Mouse (Mus musculus) hindbrain, embryonic 16.5 days (tissue): ENCODE measurements at regions not wholly inside any gene's neighbourhood (a gene's known extent, or its start where the extent isn't known, plus 50 kb on each side); places are given as distances from the start of the nearest gene placed in this dataset.

Experiments
- ATAC-seq: fragments of 200-750 bp; cut with Nextera tagmentation; 2 replicates; pipeline ENCODE4 v1.8.0; 2017; ENCODE audit warnings: moderate TSS enrichment, moderate library complexity
- H3K27ac ChIP-seq: fragments of 300-500 bp; sonication (generic); 2 replicates; pipeline ENCODE4 v1.5.1; 2014; ENCODE audit warnings: low read depth, mild to moderate bottlenecking, control low read depth, low read length, moderate library complexity
- H3K27me3 ChIP-seq: fragments of 300-500 bp; sonication (generic); replicated peaks from 2 replicates; pipeline ENCODE4 v1.6.1; 2014; ENCODE audit warnings: low read length; ENCODE audit not compliant: control insufficient read depth, insufficient read depth
- H3K36me3 ChIP-seq: fragments of 300-500 bp; sonication (generic); 2 replicates; pipeline ENCODE4 v1.6.1; 2014; ENCODE audit warnings: mild to moderate bottlenecking, low read length, moderate library complexity, mixed read lengths; ENCODE audit not compliant: control insufficient read depth, insufficient read depth
- H3K4me1 ChIP-seq: fragments of 300-500 bp; sonication (generic); 2 replicates; pipeline ENCODE4 v1.6.1; 2014; ENCODE audit warnings: low read depth, low read length; ENCODE audit not compliant: control insufficient read depth, insufficient read depth
- H3K4me2 ChIP-seq: fragments of 300-500 bp; sonication (generic); 2 replicates; pipeline ENCODE4 v1.6.1; 2014; ENCODE audit warnings: mild to moderate bottlenecking, low read length, control low read depth, moderate library complexity
- H3K4me3 ChIP-seq: fragments of 300-500 bp; sonication (generic); 2 replicates; pipeline ENCODE4 v1.5.1; 2014; ENCODE audit warnings: mild to moderate bottlenecking, low read length, control low read depth, moderate library complexity
- H3K9ac ChIP-seq: fragments of 300-500 bp; sonication (generic); 2 replicates; pipeline ENCODE4 v1.6.1; 2014; ENCODE audit warnings: low read depth, mild to moderate bottlenecking, control low read depth, low read length, moderate library complexity
- H3K9me3 ChIP-seq: fragments of 300-500 bp; sonication (generic); 2 replicates; pipeline ENCODE4 v1.6.1; 2014; ENCODE audit warnings: mild to moderate bottlenecking, low read length, moderate library complexity; ENCODE audit not compliant: control insufficient read depth

GRCm38 (mm10) chr8:101196740-101197139, 1588.7 kb downstream of the Cdh11 start:
- no peak overlapping the region for H3K4me2 ChIP-seq
- no peaks in the 10 kb centered on the region for H3K4me1 ChIP-seq
- peak; percentile 88 for ATAC-seq

DNA sequence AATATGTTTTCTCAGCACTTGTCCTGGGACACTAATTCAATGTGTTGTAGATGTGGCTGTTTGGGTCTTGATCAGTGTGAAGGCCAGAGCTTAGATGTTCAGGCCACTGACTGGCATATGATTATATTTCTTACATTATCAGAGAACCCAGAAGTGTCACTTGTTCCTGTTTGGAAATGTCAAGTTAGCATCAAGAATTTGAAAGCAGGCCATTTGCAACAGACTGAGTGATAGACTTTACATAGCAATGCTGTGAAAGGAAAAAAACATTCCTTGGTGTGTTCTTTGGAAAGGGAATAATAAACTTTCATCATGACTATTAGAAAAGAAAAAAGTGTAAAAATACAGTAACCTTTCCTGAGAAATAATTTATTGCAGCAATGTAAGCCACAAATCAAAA, 1596.9 kb downstream of the Cdh11 start:
- H3K4me2 ChIP-seq = no peak overlapping the region
- no peaks in the 10 kb centered on the region for H3K4me1 ChIP-seq
- no peak overlapping the region for H3K9ac ChIP-seq
- no peaks in the 10 kb centered on the region for H3K36me3 ChIP-seq
- no peaks in the 10 kb centered on the region for H3K9me3 ChIP-seq
- ATAC-seq = no peak
- H3K27ac ChIP-seq = no peak overlapping the region
- no peak overlapping the region for H3K4me3 ChIP-seq
- H3K27me3 ChIP-seq = no peaks in the 10 kb centered on the region

More at GRCm38 (mm10) chr8:101196740-101197139, 1588.7 kb downstream of the Cdh11 start:
- Histone ChIP-seq H3K27ac (no peak overlapping the region), H3K4me3 (no peak overlapping the region), H3K27me3 (no peaks in the 10 kb centered on the region), H3K9me3 (no peaks in the 10 kb centered on the region), H3K36me3 (no peaks in the 10 kb centered on the region), H3K9ac (no peak overlapping the region)

DNA sequence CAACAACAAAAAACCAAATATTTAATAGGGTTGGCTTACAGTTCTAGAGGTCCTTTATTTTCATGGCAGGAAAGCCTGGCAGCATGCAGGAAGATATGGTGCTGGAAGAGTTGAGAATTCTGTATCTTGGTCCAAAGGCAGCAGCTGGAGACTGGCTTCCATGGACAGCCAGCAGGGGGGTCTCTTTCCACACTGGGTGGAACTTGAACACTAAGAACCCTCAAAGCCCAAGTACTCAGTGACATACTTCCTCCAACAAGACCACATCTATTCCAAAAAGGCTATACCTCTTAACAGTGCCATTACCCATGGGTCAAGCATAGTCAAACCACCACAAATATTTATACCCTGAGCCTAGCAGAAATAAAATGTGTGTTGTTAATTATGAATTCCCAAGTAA, 1630.5 kb downstream of the Cdh11 start:
- no peak for ATAC-seq
- Histone ChIP-seq H3K4me2 (no peak overlapping the region), H3K4me1 (no peaks in the 10 kb centered on the region), H3K27me3 (no peaks in the 10 kb centered on the region), H3K9ac (no peak overlapping the region), H3K27ac (no peak overlapping the region), H3K36me3 (no peaks in the 10 kb centered on the region), H3K9me3 (no peaks in the 10 kb centered on the region), H3K4me3 (no peak overlapping the region)
